Mouse (Mus musculus): Measurements from ENCODE around the gene Hist1h2bh.

The Hist1h2bh gene

GRCm38 (mm10) chr13:23574546-23575170 lies 31.5 kb upstream of the Hist1h2bh start:
- in situ Hi-C loops (cut with MboI, MseI), result loop anchor here (5.0 to 25.0 kb wide), 4 partner anchors 108 to 1852 kb away; partner anchors contain the start of genes Hist1h2ac, Hist1h2ao, Hist1h2bc and Hist1h2bm

GRCm38 (mm10) chr13:23573898-23574524 lies 30.8 kb upstream of the Hist1h2bh start, which contains the start of the genes Hist1h2bf and Hist1h2ad:
Gene Hist1h2bf, minus strand, starts transcription at chr13:23574196.
Gene Hist1h2ad, plus strand, starts transcription at chr13:23574381.
- in situ Hi-C loops (cut with MboI, MseI), result loop anchor here (5.0 to 25.0 kb wide), 4 partner anchors 108 to 1852 kb away; partner anchors contain the start of genes Hist1h2ac, Hist1h2ao, Hist1h2bc and Hist1h2bm

GRCm38 (mm10) chr13:23573034-23573897 lies 30.1 kb upstream of the Hist1h2bh start:
- in situ Hi-C loops (cut with MboI, MseI), result loop anchor here (5.0 to 25.0 kb wide), 4 partner anchors 109 to 1851 kb away; partner anchors contain the start of genes Hist1h2ac, Hist1h2ao, Hist1h2bc and Hist1h2bm

GRCm38 (mm10) chr13:23572218-23573033 lies 29.2 kb upstream of the Hist1h2bh start:
- in situ Hi-C loops (cut with MboI, MseI), result loop anchor here (5.0 to 25.0 kb wide), 4 partner anchors 110 to 1850 kb away; partner anchors contain the start of genes Hist1h2ac, Hist1h2ao, Hist1h2bc and Hist1h2bm

GRCm38 (mm10) chr13:23571504-23572217 lies 28.5 kb upstream of the Hist1h2bh start:
- in situ Hi-C loops (cut with MboI, MseI), result loop anchor here (5.0 to 25.0 kb wide), 4 partner anchors 111 to 1849 kb away; partner anchors contain the start of genes Hist1h2ac, Hist1h2ao, Hist1h2bc and Hist1h2bm

- in situ Hi-C loops (cut with MboI, MseI), result loop anchor here (5.0 to 25.0 kb wide), 4 partner anchors 111 to 1849 kb away; partner anchors contain the start of genes Hist1h2ac, Hist1h2ao, Hist1h2bc and Hist1h2bm
These were observed 27.9 kb upstream of the Hist1h2bh start, which contains the start of the genes Hist1h2ae and Hist1h2bg for GRCm38 (mm10) chr13:23571022-23571503. Gene Hist1h2ae, minus strand, starts transcription at chr13:23571220. Gene Hist1h2bg, plus strand, starts transcription at chr13:23571396.

- in situ Hi-C loops (cut with MboI, MseI), result loop anchor here (5.0 to 25.0 kb wide), 4 partner anchors 112 to 1848 kb away; partner anchors contain the start of genes Hist1h2ac, Hist1h2ao, Hist1h2bc and Hist1h2bm
These were observed 27.2 kb upstream of the Hist1h2bh start for GRCm38 (mm10) chr13:23570261-23571021.

GRCm38 (mm10) chr13:23564482-23564881 lies 21.3 kb upstream of the Hist1h2bh start:
- in situ Hi-C loops (cut with MboI, MseI), result loop anchor here (25.0 kb wide), 2 partner anchors 1048 to 1752 kb away; partner anchors contain the start of genes Hist1h2ao, Hist1h2bq and Hist1h4m

GRCm38 (mm10) chr13:23562699-23563462 lies 19.7 kb upstream of the Hist1h2bh start:
- in situ Hi-C loops (cut with MboI, MseI), result loop anchor here (25.0 kb wide), 2 partner anchors 1049 to 1751 kb away; partner anchors contain the start of genes Hist1h2ao, Hist1h2bq and Hist1h4m

- in situ Hi-C loops (cut with MboI, MseI), result loop anchor here (25.0 kb wide), 2 partner anchors 1050 to 1750 kb away; partner anchors contain the start of genes Hist1h2ao, Hist1h2bq and Hist1h4m
These were observed 18.9 kb upstream of the Hist1h2bh start, which contains the start of gene Hist1h3e for GRCm38 (mm10) chr13:23561883-23562659. Gene Hist1h3e, minus strand, starts transcription at chr13:23562369.

GRCm38 (mm10) chr13:23561531-23561882 lies 18.3 kb upstream of the Hist1h2bh start:
- in situ Hi-C loops (cut with MboI, MseI), result loop anchor here (25.0 kb wide), 2 partner anchors 1051 to 1749 kb away; partner anchors contain the start of genes Hist1h2ao, Hist1h2bq and Hist1h4m

GRCm38 (mm10) chr13:23560699-23561098 lies 17.5 kb upstream of the Hist1h2bh start:
- in situ Hi-C loops (cut with MboI, MseI), result loop anchor here (25.0 kb wide), 2 partner anchors 1052 to 1748 kb away; partner anchors contain the start of genes Hist1h2ao, Hist1h2bq and Hist1h4m

- in situ Hi-C loops (cut with MboI, MseI), result loop anchor here (25.0 kb wide), 2 partner anchors 1055 to 1745 kb away; partner anchors contain the start of genes Hist1h2ao, Hist1h2bq and Hist1h4m
These were observed 13.7 kb upstream of the Hist1h2bh start for GRCm38 (mm10) chr13:23556906-23557305.

- in situ Hi-C loops (cut with MboI, MseI), result loop anchor here (25.0 kb wide), 2 partner anchors 1056 to 1744 kb away; partner anchors contain the start of genes Hist1h2ao, Hist1h2bq and Hist1h4m
These were observed 12.7 kb upstream of the Hist1h2bh start for GRCm38 (mm10) chr13:23555839-23556416.
